Mouse (Mus musculus) thymus, adult 2 months (tissue): ENCODE data around the gene Ddx3x. TPM values are rescaled to one million over a fixed set of nuclear protein-coding genes. Genes with fewer than 3 reads are reported as not detected.
"Not testable (repeated sequence)": the region's sequence is repeated elsewhere in the genome, so short reads cannot be mapped to it uniquely, and the experiment has no call there.

ENCODE experiments used
- DNase-seq: peaks from one replicate; pipeline ENCODE4 v3.0.0; 2021
- H3K27ac ChIP-seq: fragments of 200-500 bp; 2 replicates; pipeline ENCODE4 v1.5.1; 2012; ENCODE audit warnings: low read length, control low read depth; ENCODE audit not compliant: control insufficient read depth, insufficient read depth
- H3K27me3 ChIP-seq: fragments of 200-500 bp; 2 replicates; pipeline ENCODE4 v1.6.1; 2012; ENCODE audit warnings: mild to moderate bottlenecking, low read length, moderate library complexity, mixed read lengths; ENCODE audit not compliant: control insufficient read depth, insufficient read depth
- H3K36me3 ChIP-seq: fragments of 200-500 bp; 2 replicates; pipeline ENCODE4 v1.6.1; 2012; ENCODE audit warnings: mild to moderate bottlenecking, low read length, moderate library complexity; ENCODE audit not compliant: control insufficient read depth, insufficient read depth
- H3K4me1 ChIP-seq: fragments of 200-500 bp; replicated peaks from 2 replicates; pipeline ENCODE4 v1.6.1; 2012; ENCODE audit warnings: low read length; ENCODE audit not compliant: control insufficient read depth, insufficient read depth
- H3K4me3 ChIP-seq: fragments of 200-500 bp; 2 replicates; pipeline ENCODE4 v1.5.1; 2012; ENCODE audit warnings: mild to moderate bottlenecking, low read length, control low read depth, moderate library complexity; ENCODE audit not compliant: control insufficient read depth, insufficient read depth
- CTCF ChIP-seq: fragments of 200-500 bp; IDR thresholded peaks from 2 replicates; pipeline ENCODE4 v1.5.1; 2012; ENCODE audit warnings: mild to moderate bottlenecking, control low read depth, low read length, moderate library complexity, borderline replicate concordance; ENCODE audit not compliant: control insufficient read depth, poor library complexity, insufficient read depth; ENCODE audit errors: extremely low read depth
- POLR2A ChIP-seq: fragments of 200-500 bp; IDR thresholded peaks from 2 replicates; pipeline ENCODE4 v1.6.1; 2012; ENCODE audit warnings: mild to moderate bottlenecking, low read length, control low read depth, moderate library complexity; ENCODE audit not compliant: control insufficient read depth, poor library complexity, insufficient read depth; ENCODE audit errors: extremely low read depth
- WGBS: fragments of 180-500 bp; shearing (Covaris S2); methylation state at CpG from one replicate; pipeline ENCODE4 v1.1.7; 2018; 5-methylcytosine and 5-hydroxymethylcytosine counted together
- polyA plus RNA-seq: library from polyadenylated mRNA; depleted of rRNA; stranded (reverse); fragments of >200 nt; gene quantifications from 2 replicates; pipeline ENCODE4 v1.2.3, GENCODE M21; 2012

Gene Ddx3x
- polyA plus RNA-seq, 1 experiment = 35.4 TPM

DNA sequence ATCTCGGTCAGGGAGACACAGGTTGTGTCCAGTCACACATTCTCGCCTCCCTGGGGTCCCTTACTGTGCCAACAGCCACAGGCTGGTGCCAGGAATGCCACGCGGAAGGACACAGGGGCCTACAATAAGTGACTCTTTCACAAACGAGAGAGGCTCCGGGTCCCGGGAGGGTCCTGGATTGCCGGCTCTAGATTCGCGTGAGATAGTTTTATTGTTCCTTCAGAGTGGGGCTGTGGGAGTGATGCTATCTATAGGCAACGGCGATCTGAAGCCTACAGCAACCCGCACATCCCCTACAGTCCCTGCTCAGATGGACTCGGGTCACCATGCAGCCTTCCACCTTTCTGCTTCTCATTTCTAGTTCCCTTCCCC lies 747 bp upstream of the Ddx3x start:
- no peaks in the 10 kb centered on the region for H3K27me3 ChIP-seq
- peak; percentile 26 for DNase-seq
- H3K4me3 ChIP-seq = peak overlapping the region; percentile 100
- TF ChIP-seq POLR2A (no peak), CTCF (no peak)
- H3K36me3 ChIP-seq = peaks cover 17% of the 10 kb centered on the region
- 3% methylated on average over 14 of the region's 14 CpGs for WGBS
- peak overlapping the region; percentile 67; the same call in 1 of the 2 replicates for H3K27ac ChIP-seq
- peaks cover 7% of the 10 kb centered on the region; the same call in 1 of the 2 replicates for H3K4me1 ChIP-seq

GRCm38 (mm10) chrX:13281329-13282088 lies 739 bp downstream of the Ddx3x start:
- Histone ChIP-seq H3K36me3 (peaks cover 32% of the 10 kb centered on the region), H3K27me3 (no peaks in the 10 kb centered on the region), H3K27ac (peak overlapping the region; percentile 93), H3K4me3 (peak overlapping the region; percentile 100), H3K4me1 (peaks cover 7% of the 10 kb centered on the region; the same call in 1 of the 2 replicates)
- DNase-seq = peak; percentile 28
- TF ChIP-seq CTCF (no peak), POLR2A (no peak)
- under 1% methylated on average over 59 of the region's 89 CpGs for WGBS

DNA sequence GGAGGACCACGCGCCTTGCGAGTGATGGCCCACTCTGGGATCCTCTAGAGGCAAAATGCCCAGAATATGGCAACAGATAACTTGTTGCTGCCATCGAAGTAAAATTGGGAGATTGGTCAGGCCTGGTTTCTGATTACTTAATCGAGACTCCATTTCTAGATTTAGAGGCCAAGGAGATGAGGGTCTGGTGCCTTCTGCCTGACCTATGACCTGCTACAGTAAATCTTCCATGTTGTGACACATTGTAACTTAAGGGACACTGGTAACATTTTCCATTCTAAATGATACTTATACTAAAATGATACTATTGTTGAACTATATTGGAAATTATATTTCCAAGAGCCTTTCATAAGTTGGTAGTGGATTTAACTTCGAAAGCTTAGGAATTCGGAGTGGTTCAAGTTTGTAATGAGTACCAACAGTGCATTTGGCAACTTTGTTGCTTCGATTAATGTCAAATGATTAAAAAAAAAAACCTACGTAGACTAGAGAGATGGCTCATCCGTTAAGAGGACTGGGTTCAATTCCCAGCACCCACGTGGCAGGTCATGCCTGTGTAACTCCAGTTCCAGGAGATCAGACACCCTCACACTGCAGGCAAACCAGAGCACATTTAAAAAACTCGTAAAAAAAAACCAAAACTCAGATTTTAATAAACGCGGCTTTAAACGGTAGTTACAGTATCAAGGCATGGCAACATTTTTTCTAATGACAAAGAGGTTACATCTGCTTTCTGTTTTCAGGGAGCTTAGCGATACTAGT lies 1.5 kb downstream of the Ddx3x start:
- no peak for TF ChIP-seq POLR2A
- TF ChIP-seq CTCF = no peak
- no peaks in the 10 kb centered on the region for H3K27me3 ChIP-seq
- WGBS = 2% methylated on average over 16 of the region's 16 CpGs
- H3K36me3 ChIP-seq = peaks cover 38% of the 10 kb centered on the region
- H3K27ac ChIP-seq = peak overlapping the region; percentile 93; the same call in 1 of the 2 replicates
- peaks cover 7% of the 10 kb centered on the region; the same call in 1 of the 2 replicates for H3K4me1 ChIP-seq
- H3K4me3 ChIP-seq = peak overlapping the region; percentile 100
- no peak for DNase-seq

- DNase-seq = no peak
- Histone ChIP-seq H3K27ac (no peak overlapping the region), H3K27me3 (no peaks in the 10 kb centered on the region), H3K36me3 (peaks cover 72% of the 10 kb centered on the region), H3K4me1 (no peaks in the 10 kb centered on the region), H3K4me3 (no peak overlapping the region)
- 93% methylated on average over 4 of the region's 4 CpGs for WGBS
- TF ChIP-seq POLR2A = no peak
- TF ChIP-seq CTCF = no peak
These were observed 5.0 kb downstream of the Ddx3x start for GRCm38 (mm10) chrX:13285772-13286171.

DNA sequence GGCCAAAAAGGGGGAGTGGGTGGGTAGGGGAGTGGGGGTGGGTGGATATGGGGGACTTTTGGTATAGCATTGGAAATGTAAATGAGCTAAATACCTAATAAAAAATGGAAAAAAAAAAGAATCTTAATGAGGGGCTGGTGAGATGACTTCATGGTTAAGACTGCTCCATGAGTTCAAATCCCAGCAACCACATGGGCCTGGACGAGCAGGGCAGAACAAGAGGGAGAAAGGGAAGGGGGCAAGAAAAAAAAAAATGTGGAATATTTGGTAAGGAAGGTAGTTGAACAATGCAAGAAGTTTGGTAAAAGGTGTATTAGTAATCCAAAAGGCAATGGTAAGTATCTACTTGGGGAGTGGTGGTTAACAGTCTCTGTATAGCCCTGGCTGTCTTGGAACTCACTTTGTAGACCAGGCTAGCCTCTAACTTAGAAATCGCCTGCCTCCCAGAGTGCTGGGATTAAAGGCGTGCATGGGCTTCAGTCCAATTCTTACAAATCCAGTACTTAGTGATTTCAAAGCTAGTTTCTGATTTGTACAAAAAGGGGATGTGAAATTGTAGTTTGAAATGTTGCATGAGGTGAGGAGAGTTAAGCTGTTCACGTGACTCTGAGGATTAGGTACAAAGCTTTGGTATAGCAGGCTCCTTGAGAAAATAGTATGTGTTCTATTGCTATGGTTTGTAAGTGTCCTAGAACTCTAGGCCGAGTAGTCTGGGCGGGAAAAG lies 13.9 kb downstream of the Ddx3x start:
- Histone ChIP-seq H3K36me3 (peaks cover 30% of the 10 kb centered on the region), H3K4me3 (no peak overlapping the region), H3K27me3 (no peaks in the 10 kb centered on the region), H3K4me1 (peaks cover 5% of the 10 kb centered on the region; the same call in 1 of the 2 replicates), H3K27ac (no peak overlapping the region)
- DNase-seq = no peak
- 70% methylated on average over 6 of the region's 6 CpGs for WGBS
- TF ChIP-seq CTCF (no peak), POLR2A (no peak)

- Histone ChIP-seq H3K36me3 (peaks cover 25% of the 10 kb centered on the region), H3K27ac (no peak overlapping the region), H3K4me1 (peaks cover 5% of the 10 kb centered on the region; the same call in 1 of the 2 replicates), H3K4me3 (no peak overlapping the region), H3K27me3 (no peaks in the 10 kb centered on the region)
- no peak for TF ChIP-seq POLR2A
- no peak for DNase-seq
These were observed 14.4 kb downstream of the Ddx3x start for GRCm38 (mm10) chrX:13295229-13295571.

DNA sequence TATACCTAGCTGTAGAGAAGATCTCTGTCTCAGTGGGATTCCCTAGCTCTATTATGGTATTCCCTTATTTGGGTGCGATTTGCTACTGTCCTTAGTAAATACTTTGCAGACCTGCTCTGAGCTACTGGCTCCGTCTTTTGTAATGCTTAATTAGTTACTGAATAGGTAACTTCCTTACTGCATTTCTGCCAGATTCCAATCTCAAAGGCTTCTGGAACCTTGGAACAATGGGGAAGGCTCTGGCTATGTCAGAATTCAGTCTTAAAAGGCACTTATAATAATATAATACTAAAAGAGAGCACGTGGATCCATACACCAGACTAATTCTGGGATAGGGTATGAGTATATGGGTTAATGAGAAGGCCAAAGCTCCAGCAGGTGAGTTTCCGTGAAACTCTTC lies 15.5 kb downstream of the Ddx3x start:
- H3K4me3 ChIP-seq, DNase-seq: not testable (repeated sequence)
- WGBS = 88% methylated on average over 4 of the region's 4 CpGs

More for the DNA sequence above, 15.5 kb downstream of the Ddx3x start:
- not testable (repeated sequence) for H3K4me1 ChIP-seq, H3K27me3 ChIP-seq, H3K27ac ChIP-seq
- peaks cover 15% of the 10 kb centered on the region for H3K36me3 ChIP-seq
